Mouse (Mus musculus) erythroblast, embryonic 14.5 days (primary cell): ENCODE results near the gene 4931406P16Rik. TPM values are rescaled to one million over a fixed set of nuclear protein-coding genes. Genes with fewer than 3 reads are reported as not detected.
"Not testable (repeated sequence)": the region's sequence is repeated elsewhere in the genome, so short reads cannot be mapped to it uniquely, and the experiment has no call there.

Experiments used
- H3K27me3 ChIP-seq: 2 replicates; pipeline ENCODE4 v1.6.1; 2012; ENCODE audit warnings: inconsistent platforms; ENCODE audit not compliant: control insufficient read depth
- H3K36me3 ChIP-seq: 2 replicates; pipeline ENCODE4 v1.6.1; 2012; ENCODE audit warnings: mild to moderate bottlenecking, inconsistent platforms; ENCODE audit not compliant: control insufficient read depth
- H3K4me1 ChIP-seq: 2 replicates; pipeline ENCODE4 v1.6.1; 2012; ENCODE audit warnings: inconsistent platforms; ENCODE audit not compliant: control insufficient read depth
- H3K4me3 ChIP-seq: replicated peaks from 2 replicates; pipeline ENCODE3; 2012; ENCODE audit warnings: moderate library complexity, mild to moderate bottlenecking, inconsistent platforms
- H3K9me3 ChIP-seq: 2 replicates; pipeline ENCODE4 v1.6.1; 2012; ENCODE audit warnings: low read length, inconsistent platforms, mixed read lengths; ENCODE audit not compliant: control insufficient read depth
- GATA1 ChIP-seq: IDR thresholded peaks from 2 replicates; pipeline ENCODE4 v1.6.1; 2012; ENCODE audit warnings: low read length, inconsistent platforms, mixed read lengths
- TAL1 ChIP-seq: IDR thresholded peaks from 3 replicates; pipeline ENCODE4 v1.6.1; 2012; ENCODE audit warnings: low read length, inconsistent platforms, mixed read lengths
- polyA plus RNA-seq: library from polyadenylated mRNA; stranded (reverse); fragments of >175 nt; gene quantifications from 2 replicates; pipeline ENCODE4 v1.2.3, GENCODE M21; 2012

4931406P16Rik gene
- polyA plus RNA-seq, 1 experiment, result 3.3 TPM

DNA sequence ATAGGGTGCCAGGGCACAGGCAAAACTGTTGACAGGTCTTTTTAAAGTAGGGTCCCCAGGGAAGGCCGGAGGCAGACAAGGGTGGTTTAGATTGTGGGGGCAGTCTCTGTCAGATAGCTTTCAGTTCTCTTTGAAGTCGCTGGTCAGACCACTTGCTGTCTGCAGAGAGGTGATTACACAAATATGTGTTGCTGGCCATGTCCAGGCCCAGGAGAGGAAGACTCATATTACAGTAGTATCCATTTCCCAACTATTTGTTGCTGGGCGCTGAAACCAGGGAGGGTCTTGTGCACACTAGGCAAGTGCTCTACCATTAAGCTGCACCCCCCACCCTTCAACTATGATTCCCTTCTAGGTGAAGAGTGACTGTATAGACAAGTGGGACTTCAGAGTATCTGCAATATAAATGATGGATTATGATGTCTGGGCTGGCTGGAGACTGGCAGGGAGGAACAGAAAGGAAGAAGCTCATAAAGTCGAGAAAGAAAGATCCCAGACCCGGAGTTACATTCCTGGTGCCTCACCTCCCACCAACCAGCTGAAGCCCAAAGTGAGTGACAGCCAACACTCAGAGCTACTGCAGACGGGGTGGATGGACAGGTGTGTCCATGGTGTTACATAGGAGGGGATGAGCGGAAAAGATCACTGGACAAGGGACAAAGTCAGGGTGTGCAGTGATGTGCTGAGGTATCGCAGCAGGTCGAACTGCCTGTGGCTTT is 25.3 kb upstream of the 4931406P16Rik start:
- no peaks in the 10 kb centered on the region for H3K27me3 ChIP-seq
- peaks cover 2% of the 10 kb centered on the region; the same call in 1 of the 2 replicates for H3K9me3 ChIP-seq
- peaks cover 8% of the 10 kb centered on the region for H3K4me1 ChIP-seq
- TF ChIP-seq TAL1 (no peak), GATA1 (no peak)
- H3K4me3 ChIP-seq, result no peak overlapping the region
- H3K36me3 ChIP-seq, result peaks cover 49% of the 10 kb centered on the region

DNA sequence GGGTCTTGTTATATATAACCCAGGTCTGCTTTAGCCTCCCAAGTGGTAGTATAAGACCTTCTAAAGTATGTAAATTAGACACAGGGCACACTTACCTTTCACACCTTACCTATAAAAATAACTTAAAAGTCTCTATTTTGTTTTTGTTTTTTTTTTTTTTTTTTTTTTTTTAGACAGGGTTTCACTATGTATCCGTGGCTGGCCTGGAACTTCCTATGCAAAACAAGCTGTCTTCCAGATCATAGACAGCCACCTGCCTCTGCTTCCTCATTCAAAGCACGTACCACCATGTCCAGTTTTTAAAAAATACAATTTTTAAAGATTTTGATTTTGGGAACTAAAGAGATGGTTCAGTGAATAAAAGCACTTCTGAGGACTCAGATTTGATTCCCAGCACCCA is 23.9 kb upstream of the 4931406P16Rik start:
- Histone ChIP-seq H3K36me3 (peaks cover 36% of the 10 kb centered on the region), H3K9me3 (peaks cover 2% of the 10 kb centered on the region; the same call in 1 of the 2 replicates), H3K27me3 (no peaks in the 10 kb centered on the region), H3K4me1 (peaks cover 8% of the 10 kb centered on the region), H3K4me3 (no peak overlapping the region)
- TF ChIP-seq GATA1 (no peak), TAL1 (no peak)

DNA sequence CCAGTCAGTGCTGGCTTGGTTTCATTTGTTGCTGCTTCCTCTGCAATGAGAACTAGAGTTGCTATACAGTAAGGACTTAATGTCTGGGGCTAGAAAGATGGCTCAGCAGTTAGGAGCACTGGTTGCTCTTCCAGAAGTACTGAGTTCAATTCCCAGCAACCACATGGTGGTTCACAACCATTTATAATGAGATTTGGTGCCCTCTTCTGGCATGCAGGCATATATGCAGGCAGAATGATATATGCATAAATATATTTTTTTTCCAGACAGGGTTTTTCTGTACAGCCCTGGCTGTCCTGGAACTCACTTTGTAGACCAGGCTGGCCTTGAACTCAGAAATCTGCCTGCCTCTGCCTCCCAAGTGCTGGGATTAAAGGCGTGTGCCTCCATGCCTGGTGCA is 23.2 kb upstream of the 4931406P16Rik start:
- H3K36me3 ChIP-seq, result peaks cover 28% of the 10 kb centered on the region
- not testable (repeated sequence) for H3K4me1 ChIP-seq, H3K27me3 ChIP-seq, H3K9me3 ChIP-seq, H3K4me3 ChIP-seq

DNA sequence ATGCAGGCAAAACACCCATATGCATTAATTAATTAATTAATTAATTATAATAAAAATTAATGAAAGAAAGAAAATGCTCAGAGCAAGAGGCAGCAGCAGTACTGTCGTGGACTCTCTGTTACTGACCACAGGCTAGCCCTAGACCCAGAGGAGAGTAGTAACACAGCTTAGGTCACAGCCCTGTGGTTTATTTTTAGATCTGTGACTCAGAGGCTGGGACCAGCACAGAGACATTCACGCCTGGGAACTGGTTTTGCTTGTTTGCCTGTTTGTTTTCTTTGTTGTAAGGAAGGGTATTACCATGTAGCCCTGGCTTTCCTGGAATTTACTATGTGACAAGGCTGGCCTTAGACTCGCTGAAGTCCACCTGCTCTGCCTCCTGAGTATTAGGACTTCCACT is 14.1 kb upstream of the 4931406P16Rik start:
- Histone ChIP-seq H3K27me3 (no peaks in the 10 kb centered on the region), H3K36me3 (no peaks in the 10 kb centered on the region), H3K9me3 (peaks cover 8% of the 10 kb centered on the region), H3K4me1 (peaks cover 3% of the 10 kb centered on the region), H3K4me3 (no peak overlapping the region)
- TF ChIP-seq GATA1 (no peak), TAL1 (no peak)

DNA sequence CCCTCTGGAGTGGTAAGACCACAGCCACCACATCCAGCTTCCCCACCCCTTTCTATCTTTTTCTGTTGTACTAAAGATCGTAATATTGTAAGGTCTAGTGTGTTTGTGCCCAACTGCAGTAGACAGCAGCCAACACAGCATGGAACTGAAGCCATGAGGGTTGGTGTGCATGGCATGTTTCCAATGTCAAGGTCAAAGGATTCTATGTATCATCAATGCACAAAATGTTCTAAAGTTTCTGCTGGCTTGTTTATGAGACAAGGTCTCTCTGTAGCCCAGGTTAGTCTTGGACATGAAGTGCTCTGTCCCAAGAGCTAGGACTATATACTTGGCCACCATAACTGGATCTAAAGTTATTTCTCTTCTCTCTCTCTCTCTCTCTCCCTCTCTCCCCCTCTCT is 11.5 kb upstream of the 4931406P16Rik start:
- no peaks in the 10 kb centered on the region for H3K4me1 ChIP-seq
- no peak overlapping the region for H3K4me3 ChIP-seq
- H3K27me3 ChIP-seq, result no peaks in the 10 kb centered on the region
- TF ChIP-seq GATA1 (no peak), TAL1 (no peak)
- H3K36me3 ChIP-seq, result no peaks in the 10 kb centered on the region
- H3K9me3 ChIP-seq, result peaks cover 8% of the 10 kb centered on the region

DNA sequence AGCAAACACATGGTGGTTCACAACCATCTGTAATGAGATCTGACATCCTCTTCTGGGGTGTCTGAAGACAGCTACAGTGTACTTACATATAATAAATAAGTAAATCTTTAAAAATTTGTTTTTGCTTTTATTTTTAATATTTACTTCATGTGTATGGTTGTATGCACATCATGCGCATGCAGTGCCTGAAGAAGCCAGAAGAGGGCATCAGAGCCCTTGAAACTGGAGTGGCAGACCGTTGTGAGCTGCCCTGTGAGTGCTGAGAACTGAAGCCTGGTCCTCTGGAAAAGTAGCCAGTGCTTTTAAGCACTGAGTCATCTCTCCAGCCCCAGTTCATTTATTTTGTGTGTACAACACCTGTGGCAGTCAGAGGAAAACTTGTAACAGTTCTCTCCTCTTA is 10.7 kb upstream of the 4931406P16Rik start:
- no peaks in the 10 kb centered on the region for H3K4me1 ChIP-seq
- H3K4me3 ChIP-seq, result no peak overlapping the region
- H3K9me3 ChIP-seq, result peaks cover 8% of the 10 kb centered on the region
- H3K36me3 ChIP-seq, result no peaks in the 10 kb centered on the region
- TF ChIP-seq GATA1 (no peak), TAL1 (no peak)
- H3K27me3 ChIP-seq, result no peaks in the 10 kb centered on the region

DNA sequence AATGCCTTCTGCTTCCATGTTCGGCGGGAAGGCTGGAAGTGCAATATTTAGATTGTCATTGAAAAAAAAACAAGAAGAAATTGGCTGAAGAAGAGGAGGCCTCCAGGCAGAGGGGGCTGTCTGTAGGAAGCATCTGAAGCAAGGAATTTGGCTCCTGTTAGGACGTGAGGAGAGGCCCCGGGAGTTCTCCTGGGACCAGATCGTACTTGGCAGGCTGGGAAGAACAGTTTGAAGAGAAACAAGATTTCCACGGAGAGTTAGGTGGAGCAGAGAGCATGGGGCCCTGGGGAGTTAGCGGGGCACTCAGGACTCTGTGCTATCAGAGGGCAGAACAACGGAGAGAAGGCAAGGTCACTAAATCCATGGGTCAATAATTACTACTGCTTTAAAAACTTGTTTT is 10.0 kb upstream of the 4931406P16Rik start:
- no peak overlapping the region for H3K4me3 ChIP-seq
- no peak for TF ChIP-seq TAL1
- no peak for TF ChIP-seq GATA1
- H3K36me3 ChIP-seq, result no peaks in the 10 kb centered on the region
- peaks cover under 1% of the 10 kb centered on the region; the same call in 1 of the 2 replicates for H3K27me3 ChIP-seq
- no peaks in the 10 kb centered on the region for H3K4me1 ChIP-seq
- H3K9me3 ChIP-seq, result peaks cover 8% of the 10 kb centered on the region

DNA sequence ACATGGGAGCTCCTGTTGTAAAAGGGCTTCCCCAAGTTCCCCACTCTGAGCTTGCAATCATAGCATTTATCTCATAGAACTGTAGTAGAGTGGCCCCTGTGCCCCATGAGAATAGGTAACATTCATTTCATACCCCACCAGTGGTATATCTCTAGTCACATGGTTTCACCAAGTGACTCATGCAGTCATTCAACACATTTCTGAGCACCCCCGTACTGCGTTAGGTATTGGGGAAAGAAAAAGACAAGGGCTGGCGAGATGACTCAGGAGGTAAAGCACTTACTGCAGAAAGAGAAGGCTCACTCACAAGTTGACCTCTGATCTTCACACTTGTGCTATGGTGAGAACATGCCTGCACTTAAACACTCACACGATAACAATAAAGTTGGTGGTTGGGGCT is 8.6 kb upstream of the 4931406P16Rik start:
- Histone ChIP-seq H3K9me3 (peaks cover 8% of the 10 kb centered on the region), H3K36me3 (no peaks in the 10 kb centered on the region), H3K27me3 (peaks cover 4% of the 10 kb centered on the region; the same call in 1 of the 2 replicates), H3K4me3 (no peak overlapping the region), H3K4me1 (no peaks in the 10 kb centered on the region)
- TF ChIP-seq TAL1, result no peak
- no peak for TF ChIP-seq GATA1

DNA sequence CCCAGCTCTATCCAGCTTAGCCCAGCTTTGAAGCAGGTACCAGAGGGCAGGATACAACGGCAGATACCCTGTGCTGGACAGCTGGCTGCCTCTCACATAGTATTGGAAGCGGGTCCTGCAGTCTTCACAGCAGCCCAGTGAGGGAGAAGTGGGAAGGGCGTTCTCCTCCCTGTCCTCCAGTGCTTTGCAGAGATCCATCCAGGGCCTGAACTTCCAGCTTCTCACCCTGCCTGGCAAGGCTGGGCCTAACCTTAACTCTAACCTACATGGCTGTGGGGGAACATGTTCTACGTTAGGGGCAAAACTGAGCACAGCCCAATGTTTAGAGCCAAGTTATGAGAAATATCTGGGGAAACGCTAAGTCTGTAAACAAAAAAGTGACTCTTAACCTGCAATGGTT is 7.8 kb upstream of the 4931406P16Rik start:
- Histone ChIP-seq H3K9me3 (peaks cover 8% of the 10 kb centered on the region), H3K4me3 (no peak overlapping the region), H3K36me3 (no peaks in the 10 kb centered on the region), H3K27me3 (peaks cover 4% of the 10 kb centered on the region; the same call in 1 of the 2 replicates), H3K4me1 (no peaks in the 10 kb centered on the region; the same call in 1 of the 2 replicates)
- no peak for TF ChIP-seq TAL1
- no peak for TF ChIP-seq GATA1

DNA sequence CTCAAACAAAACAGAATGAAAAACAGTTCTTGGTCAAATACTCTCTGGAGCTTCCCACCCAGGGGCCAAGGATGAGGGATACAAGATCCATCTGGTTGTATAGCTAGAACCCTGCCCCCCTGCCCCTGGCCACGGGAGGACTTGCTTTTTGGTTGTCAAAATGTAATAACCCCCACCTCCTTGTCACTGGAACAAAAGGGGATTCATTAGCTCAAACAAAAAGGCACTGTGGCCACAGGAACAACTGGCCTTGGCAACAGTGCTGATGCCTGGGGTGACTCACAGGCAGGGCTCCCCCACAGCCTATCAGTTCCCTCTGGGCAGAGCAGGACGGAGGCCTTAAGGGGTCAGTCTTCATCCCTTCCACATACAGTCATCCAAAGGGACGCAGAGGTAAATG is 6.6 kb upstream of the 4931406P16Rik start:
- Histone ChIP-seq H3K4me3 (no peak overlapping the region), H3K36me3 (no peaks in the 10 kb centered on the region), H3K27me3 (peaks cover 4% of the 10 kb centered on the region; the same call in 1 of the 2 replicates), H3K4me1 (no peaks in the 10 kb centered on the region; the same call in 1 of the 2 replicates), H3K9me3 (peaks cover 8% of the 10 kb centered on the region)
- no peak for TF ChIP-seq GATA1
- no peak for TF ChIP-seq TAL1
